Mouse (Mus musculus) forebrain, embryonic 11.5 days (tissue): ENCODE data around the gene Mc1r. TPM values are rescaled to one million over a fixed set of nuclear protein-coding genes. Genes with fewer than 3 reads are reported as not detected.

Source experiments
- ATAC-seq: fragments of 200-750 bp; cut with Nextera tagmentation; replicated peaks from 2 replicates; pipeline ENCODE4 v1.8.0; 2017; ENCODE audit warnings: moderate TSS enrichment; ENCODE audit not compliant: low FRiP score
- DNase-seq: peaks from one replicate; pipeline ENCODE4 v3.0.0-alpha.2; 2017; ENCODE audit warnings: low spot score
- H3K27ac ChIP-seq: fragments of 300-500 bp; sonication (generic); 2 replicates; pipeline ENCODE4 v1.5.1; 2014; ENCODE audit warnings: low read depth, low read length
- H3K27me3 ChIP-seq: fragments of 300-500 bp; sonication (generic); 2 replicates; pipeline ENCODE4 v1.6.1; 2014; ENCODE audit warnings: mild to moderate bottlenecking, low read length, mixed read lengths; ENCODE audit not compliant: control insufficient read depth, insufficient read depth
- H3K36me3 ChIP-seq: fragments of 300-500 bp; sonication (generic); 2 replicates; pipeline ENCODE4 v1.6.1; 2014; ENCODE audit warnings: mild to moderate bottlenecking, low read length, moderate library complexity, mixed read lengths; ENCODE audit not compliant: control insufficient read depth, insufficient read depth
- H3K4me1 ChIP-seq: fragments of 300-500 bp; sonication (generic); replicated peaks from 2 replicates; pipeline ENCODE4 v1.6.1; 2014; ENCODE audit warnings: low read length, mixed read lengths; ENCODE audit not compliant: control insufficient read depth, insufficient read depth
- H3K4me2 ChIP-seq: fragments of 300-500 bp; sonication (generic); 2 replicates; pipeline ENCODE4 v1.6.1; 2014; ENCODE audit warnings: low read depth, mild to moderate bottlenecking, low read length, moderate library complexity, mixed read lengths; ENCODE audit not compliant: severe bottlenecking
- H3K4me3 ChIP-seq: fragments of 300-500 bp; sonication (generic); 2 replicates; pipeline ENCODE4 v1.5.1; 2014; ENCODE audit warnings: low read depth, low read length
- H3K9ac ChIP-seq: fragments of 300-500 bp; sonication (generic); 2 replicates; pipeline ENCODE4 v1.6.1; 2014; ENCODE audit warnings: low read length
- H3K9me3 ChIP-seq: fragments of 300-500 bp; sonication (generic); 2 replicates; pipeline ENCODE4 v1.6.1; 2016; ENCODE audit warnings: low read length, mixed read lengths; ENCODE audit not compliant: control insufficient read depth
- WGBS: fragments of 180-500 bp; shearing (Covaris S2); extraction: QIAGEN DNeasy Blood & Tissue Kit; methylation state at CpG from one replicate; pipeline ENCODE4 v1.1.7; 2014; 5-methylcytosine and 5-hydroxymethylcytosine counted together
- polyA plus RNA-seq: library from polyadenylated mRNA; unstranded; fragments of >200 nt; fragmentation: Nextera tagmentation; extraction: Ambion mirVana; gene quantifications from 2 replicates; pipeline ENCODE4 v1.2.1, GENCODE M21; 2014

Gene Mc1r
- polyA plus RNA-seq = 0.16 and 0.31 TPM in 2 replicates

DNA sequence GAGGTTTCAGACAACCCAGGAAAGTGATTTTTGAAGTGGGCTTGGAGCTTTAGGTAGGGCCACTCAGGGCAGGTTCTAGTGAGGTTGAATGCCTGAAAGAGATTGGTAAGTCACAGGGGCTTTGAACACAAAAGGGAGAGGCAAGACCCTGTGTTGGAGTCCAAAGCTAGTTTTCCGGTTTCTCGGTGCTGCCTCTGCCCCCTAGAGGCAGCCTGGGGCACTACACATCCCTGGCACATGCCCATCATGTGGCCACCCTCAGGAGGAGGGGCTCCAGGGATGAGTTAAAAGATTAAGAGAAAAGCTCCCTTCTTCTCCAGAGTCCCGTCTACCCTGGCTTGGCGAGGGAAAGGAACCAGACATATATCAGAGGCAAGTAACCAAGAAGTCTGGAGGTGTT is at the start of gene Mc1r:
Mc1r (plus strand) TSS at position 322 of the 400 bp plus-strand sequence.
- DNase-seq = peak; percentile 85
- no peaks in the 10 kb centered on the region for H3K36me3 ChIP-seq
- peaks cover 12% of the 10 kb centered on the region; the same call in 1 of the 2 replicates for H3K4me1 ChIP-seq
- no peak for ATAC-seq
- H3K27ac ChIP-seq = no peak within 1 kb of the TSS
- H3K4me3 ChIP-seq = no peak within 1 kb of the TSS
- no peak within 1 kb of the TSS; the same call in 1 of the 2 replicates for H3K4me2 ChIP-seq
- no peaks in the 10 kb centered on the region for H3K9me3 ChIP-seq
- no peak within 1 kb of the TSS for H3K9ac ChIP-seq
- 13% methylated on average over 4 of the region's 4 CpGs for WGBS
- H3K27me3 ChIP-seq = no peaks in the 10 kb centered on the region

DNA sequence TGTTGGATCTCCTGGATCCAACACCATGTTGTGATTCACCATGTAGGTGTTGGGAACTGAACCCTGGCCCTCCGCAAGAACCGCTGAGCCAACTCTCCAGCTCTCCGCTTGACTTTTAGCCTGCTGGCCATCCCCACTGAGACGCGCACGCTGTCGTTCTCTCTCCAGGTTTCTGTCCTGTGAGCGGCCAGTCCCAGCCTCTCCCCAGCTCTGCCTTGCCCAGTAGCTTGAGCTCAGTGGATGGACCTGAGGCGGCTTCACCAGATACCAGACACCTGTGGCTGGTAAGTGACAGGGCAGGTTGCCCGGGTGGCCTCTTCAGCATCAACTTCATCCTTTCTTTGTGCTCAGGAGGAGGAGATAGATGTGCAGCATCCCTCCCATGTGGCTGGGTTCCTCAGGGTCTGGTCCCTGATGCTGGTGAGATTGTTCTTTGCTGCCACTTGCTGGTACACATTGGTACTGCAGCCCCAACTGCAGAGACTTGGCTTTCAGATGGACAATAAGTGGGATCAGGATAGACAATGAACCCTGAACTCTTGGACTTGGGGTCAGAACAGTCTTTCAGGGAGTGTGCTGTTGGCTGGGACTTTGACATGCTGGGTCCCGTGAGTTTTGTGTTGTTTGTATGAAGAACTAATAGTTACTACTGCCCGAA is 45.7 kb upstream of the Mc1r start:
- H3K4me3 ChIP-seq = no peak overlapping the region
- H3K27me3 ChIP-seq = no peaks in the 10 kb centered on the region
- no peaks in the 10 kb centered on the region; the same call in 1 of the 2 replicates for H3K36me3 ChIP-seq
- DNase-seq = peak; percentile 90
- H3K27ac ChIP-seq = no peak overlapping the region
- no peaks in the 10 kb centered on the region for H3K4me1 ChIP-seq
- H3K9ac ChIP-seq = no peak overlapping the region
- WGBS = 40% methylated on average over 12 of the region's 12 CpGs
- no peaks in the 10 kb centered on the region for H3K9me3 ChIP-seq
- peak; percentile 65 for ATAC-seq
- no peak overlapping the region for H3K4me2 ChIP-seq

DNA sequence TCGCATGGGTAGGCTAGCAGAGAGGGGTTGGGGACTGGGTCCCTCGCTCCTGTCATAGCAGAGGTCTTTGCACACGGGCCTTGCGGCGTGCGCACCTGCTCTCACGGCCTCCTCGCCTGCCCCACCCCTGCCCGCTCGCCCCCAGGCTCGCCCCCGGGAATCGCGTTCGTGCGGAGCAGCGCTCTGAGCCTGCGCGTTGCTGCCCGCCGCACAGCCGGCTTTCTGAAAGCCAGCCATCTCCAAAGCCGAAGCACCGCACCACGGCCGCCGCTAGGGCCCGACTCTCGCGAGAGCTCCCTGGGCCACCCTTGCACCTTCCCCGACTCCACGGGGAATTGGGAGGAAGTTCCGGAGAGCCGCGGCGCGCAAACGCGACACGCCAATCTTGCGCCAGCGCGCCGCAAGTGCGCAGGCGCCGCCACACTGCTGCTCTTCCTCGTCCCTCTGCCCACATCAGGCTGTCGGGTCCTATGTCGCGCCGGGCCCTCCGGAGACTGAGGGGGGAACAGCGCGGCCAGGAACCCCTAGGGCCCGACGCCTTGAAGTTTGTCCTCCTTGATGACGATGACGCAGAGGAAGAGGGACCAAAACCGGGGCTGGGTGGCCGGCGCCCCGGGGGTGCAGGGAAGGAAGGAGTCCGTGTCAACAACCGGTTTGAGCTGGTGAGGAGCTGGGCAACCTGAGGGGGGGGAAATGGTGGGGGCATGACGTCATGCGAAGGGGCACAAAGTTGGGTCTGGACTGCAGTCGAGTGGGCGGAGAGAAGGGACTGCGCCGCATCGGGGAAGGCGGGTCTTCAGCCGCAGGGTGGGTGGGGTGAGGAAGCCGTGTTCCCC is 33.3 kb upstream of the Mc1r start, which contains the start of gene Tcf25:
Tcf25 (plus strand) TSS at position 351 of the 836 bp plus-strand sequence.
- Histone ChIP-seq H3K4me2 (peak within 1 kb of the TSS; percentile 72), H3K36me3 (no peaks in the 10 kb centered on the region), H3K4me1 (peaks cover 5% of the 10 kb centered on the region; the same call in 1 of the 2 replicates), H3K27me3 (no peaks in the 10 kb centered on the region), H3K27ac (peak within 1 kb of the TSS; percentile 96), H3K9ac (peak within 1 kb of the TSS; percentile 84), H3K4me3 (peak within 1 kb of the TSS; percentile 83), H3K9me3 (no peaks in the 10 kb centered on the region)
- DNase-seq = peak; percentile 99
- under 1% methylated on average over 75 of the region's 75 CpGs for WGBS
- ATAC-seq = peak; percentile 93

DNA sequence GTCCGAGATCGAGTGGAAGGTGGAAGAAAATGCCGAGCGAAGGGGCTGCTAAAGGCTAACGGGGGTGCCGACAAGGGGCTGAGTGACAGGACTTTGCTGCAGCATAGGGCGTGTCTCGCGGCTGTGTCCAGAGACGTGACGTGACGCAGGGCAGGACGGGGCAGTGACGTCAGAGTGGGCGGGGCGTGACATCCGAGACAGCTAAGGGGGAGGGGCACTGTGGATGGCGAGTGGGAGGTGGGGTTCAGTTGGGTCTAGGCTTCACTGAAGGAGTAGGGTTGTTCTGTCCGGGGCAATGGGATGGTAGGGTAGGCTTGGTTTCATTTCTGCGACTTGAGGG is 32.7 kb upstream of the Mc1r start:
- H3K9me3 ChIP-seq = no peaks in the 10 kb centered on the region
- 0% methylated on average over 20 of the region's 20 CpGs for WGBS
- peak overlapping the region; percentile 72 for H3K4me2 ChIP-seq
- H3K4me3 ChIP-seq = peak overlapping the region; percentile 83
- ATAC-seq (peak; percentile 84), DNase-seq (peak; percentile 98)
- H3K4me1 ChIP-seq = peaks cover 5% of the 10 kb centered on the region; the same call in 1 of the 2 replicates
- H3K36me3 ChIP-seq = no peaks in the 10 kb centered on the region
- H3K27ac ChIP-seq = peak overlapping the region; percentile 96; the same call in 1 of the 2 replicates
- H3K9ac ChIP-seq = peak overlapping the region; percentile 84
- no peaks in the 10 kb centered on the region for H3K27me3 ChIP-seq

DNA sequence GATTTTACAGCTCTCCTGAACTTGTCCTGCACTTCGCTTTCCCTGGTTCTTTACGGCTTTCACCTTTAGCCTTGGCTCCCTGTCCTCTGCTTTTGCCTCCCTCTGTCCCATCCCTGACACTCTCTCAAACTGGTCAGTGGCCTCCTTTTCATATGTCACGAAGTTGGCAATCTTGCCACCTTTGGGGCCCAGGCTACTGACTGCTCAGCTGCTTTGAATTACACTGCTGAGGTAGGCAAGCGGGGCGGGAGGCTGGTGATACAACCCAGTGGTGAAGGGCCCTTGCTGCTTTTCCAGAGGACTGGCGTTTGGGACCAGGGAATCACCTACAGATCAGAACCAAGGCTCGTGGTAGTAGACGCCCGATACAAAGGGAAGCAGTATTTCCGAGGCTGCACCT is 31.2 kb upstream of the Mc1r start:
- Histone ChIP-seq H3K4me3 (no peak overlapping the region), H3K36me3 (no peaks in the 10 kb centered on the region), H3K4me1 (peaks cover 5% of the 10 kb centered on the region; the same call in 1 of the 2 replicates), H3K9ac (no peak overlapping the region), H3K27me3 (no peaks in the 10 kb centered on the region), H3K27ac (no peak overlapping the region), H3K4me2 (no peak overlapping the region), H3K9me3 (no peaks in the 10 kb centered on the region)
- no peak for ATAC-seq
- DNase-seq = no peak
- WGBS = 87% methylated on average over 10 of the region's 10 CpGs

DNA sequence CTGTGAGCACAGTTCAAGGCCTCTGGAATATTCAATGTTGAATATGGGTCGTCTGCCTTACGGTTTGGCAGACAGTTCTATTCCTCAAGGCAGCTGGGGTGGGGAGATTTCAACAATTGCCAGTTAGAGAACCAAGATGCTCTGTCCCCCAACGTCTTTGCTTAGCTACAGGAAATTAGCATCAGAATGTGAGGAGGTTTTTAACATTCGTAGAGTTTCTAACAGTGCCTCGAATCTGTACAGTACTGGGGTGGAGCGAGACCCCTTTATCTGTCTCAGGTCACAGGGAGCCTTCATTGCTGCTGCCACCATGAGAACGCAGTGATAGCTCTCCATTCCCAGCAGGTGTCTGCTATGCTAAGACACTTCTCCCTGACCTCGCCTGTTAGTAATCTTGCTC is 30.8 kb upstream of the Mc1r start:
- Histone ChIP-seq H3K4me2 (no peak overlapping the region), H3K4me3 (no peak overlapping the region), H3K27ac (no peak overlapping the region), H3K36me3 (no peaks in the 10 kb centered on the region), H3K9me3 (no peaks in the 10 kb centered on the region), H3K27me3 (no peaks in the 10 kb centered on the region), H3K9ac (no peak overlapping the region), H3K4me1 (peaks cover 5% of the 10 kb centered on the region; the same call in 1 of the 2 replicates)
- DNase-seq = no peak
- ATAC-seq = no peak
- WGBS = 80% methylated on average over 8 of the region's 8 CpGs

DNA sequence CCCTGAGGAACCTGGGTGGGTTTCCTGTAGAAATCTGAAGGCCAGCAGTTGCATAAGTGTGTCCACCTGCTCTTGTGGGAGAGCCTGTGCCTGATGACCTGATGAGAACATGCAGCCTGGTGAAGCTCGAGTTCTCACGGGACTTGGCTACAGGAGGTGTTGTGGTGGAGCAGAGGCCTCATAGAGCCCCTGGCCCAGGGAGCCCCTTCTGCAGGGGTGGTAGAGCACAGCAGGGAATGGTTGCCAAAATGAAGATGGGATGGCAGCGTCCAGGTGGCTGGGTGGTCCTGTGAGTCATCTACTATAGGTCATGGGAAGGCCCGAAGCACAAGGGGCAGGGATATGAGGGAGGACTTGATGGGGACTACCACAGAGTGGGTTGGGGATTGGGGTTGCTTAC is 25.2 kb upstream of the Mc1r start:
- no peak overlapping the region for H3K4me3 ChIP-seq
- no peaks in the 10 kb centered on the region for H3K9me3 ChIP-seq
- DNase-seq (no peak), ATAC-seq (no peak)
- no peak overlapping the region for H3K4me2 ChIP-seq
- H3K36me3 ChIP-seq = peaks cover 8% of the 10 kb centered on the region; the same call in 1 of the 2 replicates
- WGBS = 98% methylated on average over 4 of the region's 4 CpGs
- H3K4me1 ChIP-seq = no peaks in the 10 kb centered on the region
- H3K27me3 ChIP-seq = no peaks in the 10 kb centered on the region
- no peak overlapping the region for H3K27ac ChIP-seq
- no peak overlapping the region for H3K9ac ChIP-seq

DNA sequence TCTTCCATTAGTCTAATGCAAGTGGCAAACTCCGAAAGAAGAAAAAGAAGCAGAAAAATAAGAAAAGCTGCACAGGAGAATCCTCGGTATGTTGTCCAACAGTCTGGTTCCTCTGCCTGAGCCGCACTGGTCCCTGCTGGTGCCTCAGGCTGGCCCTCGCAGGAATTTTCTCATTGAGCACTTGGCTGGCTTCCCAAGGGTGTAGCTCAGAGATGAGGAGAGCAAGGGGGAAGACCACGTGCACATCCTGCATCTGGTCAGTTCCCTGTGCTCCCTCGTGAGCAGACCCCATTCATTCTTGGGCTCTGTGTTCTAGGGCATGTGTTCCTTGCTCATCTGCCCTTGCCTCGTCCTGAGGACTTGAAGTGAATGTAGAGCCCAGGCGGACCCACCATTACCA is 24.4 kb upstream of the Mc1r start:
- H3K36me3 ChIP-seq = peaks cover 8% of the 10 kb centered on the region; the same call in 1 of the 2 replicates
- no peak for DNase-seq
- no peak overlapping the region for H3K9ac ChIP-seq

More for the DNA sequence above, 24.4 kb upstream of the Mc1r start:
- Histone ChIP-seq H3K4me2 (no peak overlapping the region), H3K4me1 (no peaks in the 10 kb centered on the region), H3K4me3 (no peak overlapping the region), H3K9me3 (no peaks in the 10 kb centered on the region), H3K27ac (no peak overlapping the region), H3K27me3 (no peaks in the 10 kb centered on the region)
- WGBS = 93% methylated on average over 8 of the region's 8 CpGs
- no peak for ATAC-seq
